Mouse (Mus musculus) monocyte, adult 5-6 weeks (primary cell): ENCODE results near the gene Edem1. TPM values are rescaled to one million over a fixed set of nuclear protein-coding genes. Genes with fewer than 3 reads are reported as not detected.

ENCODE experiments used
- ATAC-seq: fragments of 153-309, 156-312 bp; replicated peaks from 2 replicates; pipeline ENCODE4 v1.8.0; 2017; ENCODE audit warnings: mild to moderate bottlenecking; ENCODE audit not compliant: low TSS enrichment, insufficient number of reproducible peaks, severe bottlenecking, poor library complexity, low FRiP score
- total RNA-seq: library from RNA; stranded (forward); fragments of 200-1000, 200-491, 200-594 nt; gene quantifications from 3 replicates; pipeline ENCODE4 v1.2.3, GENCODE M21; 2017

Edem1 gene
- total RNA-seq, 1 experiment from 2014 or later = 80.8 TPM

DNA sequence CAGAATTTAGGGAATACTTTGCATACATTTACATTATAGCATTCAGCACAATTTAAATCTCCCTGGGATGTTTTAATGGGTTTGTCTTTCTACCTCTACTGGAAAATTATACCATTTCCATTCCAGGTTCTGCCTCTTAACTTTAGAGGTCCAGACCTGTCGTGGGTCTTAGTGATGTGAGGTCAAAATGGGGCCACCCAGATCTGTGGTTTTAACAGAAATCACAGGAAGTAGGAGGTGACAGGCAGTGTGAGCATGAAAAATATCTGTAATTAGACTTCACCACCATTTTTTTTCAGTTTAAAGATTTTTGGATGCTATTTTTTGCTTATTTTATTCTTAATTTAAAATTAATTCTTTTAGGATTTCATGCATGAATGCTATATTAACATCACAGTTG is 78.1 kb downstream of the Edem1 start:
- no peak for ATAC-seq

Other genes starting within 250 kb of the Edem1 start
- gene Bhlhe40, start 168.0 kb upstream of the Edem1 start, total RNA-seq = 293 to 388 TPM (median 305 TPM) in 3 replicates
- gene Arl8b, start 45.5 kb upstream of the Edem1 start, total RNA-seq = 37.0 to 88.3 TPM (median 55.0 TPM) in 3 replicates